34 mouse cellular contexts compared by ENCODE assay signal in the genomic region with DNA sequence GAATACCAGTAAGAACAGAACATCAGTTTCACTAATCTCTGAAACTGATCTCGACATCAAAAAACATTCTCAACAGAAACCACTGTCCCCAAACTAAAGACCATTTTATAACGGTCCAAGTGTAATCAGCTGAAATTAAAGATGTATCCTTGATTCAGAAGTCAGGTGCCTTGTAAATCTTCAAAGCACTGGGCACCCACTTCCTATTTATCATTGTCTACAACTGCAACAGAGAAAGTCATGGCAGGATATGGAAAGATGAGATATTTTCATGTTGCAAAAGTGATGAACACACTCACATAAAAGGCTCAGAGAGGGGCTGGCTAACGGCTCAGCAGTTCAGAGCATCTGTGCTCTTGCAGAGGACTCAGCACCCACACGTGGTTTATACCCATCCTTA. TPM values are rescaled to one million over a fixed set of nuclear protein-coding genes. Genes with fewer than 3 reads are reported as not detected.
DNase-seq lines count a peak whose midpoint lies in the region; ATAC-seq and TF ChIP-seq lines count a peak whose summit lies in the region.
"Had no signal": no experiment of that assay in that cellular context is flagged by ENCODE, and none has a peak within 500 bp of the region (broad histone marks: within the 10 kb centered on the region; RNA-seq: fewer than 3 reads in every experiment).

No protein-coding gene starts in this region.

- DNase-seq in intestine, embryonic 14.5 days (ENCODE audit: low spot score), result peak; percentile 36
- DNase-seq in CD4-positive helper T cell, adult 2 months (ENCODE audit: low read depth, low spot score), result peak; percentile 63
- DNase-seq in naive thymus-derived CD4-positive, alpha-beta T cell, adult 2 months (ENCODE audit: low read depth), result peak; percentile 51
- no peak for DNase-seq in left cerebral cortex, postnatal 25 days (ENCODE audit: low spot score in 2 of 2)
- no peak for DNase-seq in heart, adult 8-10 months (ENCODE audit: low spot score)
- DNase-seq: adrenal gland, postnatal 14 days; cerebellum, adult 11-12 months; cerebellum, adult 9-11 months; gastrocnemius, postnatal 25 days; heart, adult 18-20 months; kidney, adult 9 months; kidney, postnatal 10 days; layer of hippocampus, postnatal 36 days; liver, embryonic 13.5 days; lung, adult 18-20 months; lung, postnatal 10 days had no signal

- H3K4me1 ChIP-seq in intestine, embryonic 14.5 days (replicated peaks; ENCODE audit: control insufficient read depth, insufficient read depth, low read length), result peaks cover 9% of the 10 kb centered on the region
- H3K4me1 ChIP-seq in intestine, postnatal 0 days (replicated peaks; ENCODE audit: control insufficient read depth, insufficient read depth, low read length), result no peaks in the 10 kb centered on the region; the same call in none of the 2 replicates

- no peak overlapping the region for H3K4me2 ChIP-seq in intestine, embryonic 14.5 days (ENCODE audit: low read length)
- H3K4me2 ChIP-seq in intestine, postnatal 0 days (replicated peaks; ENCODE audit: low read depth), result no peak overlapping the region
- H3K4me2 ChIP-seq: embryonic facial prominence, embryonic 13.5 days; forebrain, embryonic 15.5 days; heart, embryonic 12.5 days; hindbrain, embryonic 15.5 days; limb, embryonic 15.5 days; liver, embryonic 13.5 days; neural tube, embryonic 13.5 days had no signal

- intact Hi-C loops in left cerebral cortex, postnatal 25 days (cut with DNase I), result loop anchor here (10.0 kb wide), 1 partner anchor 276 kb away; no protein-coding TSS in a partner anchor

- no peak for TF ChIP-seq CTCF in intestine, postnatal 0 days (IDR thresholded peaks at IDR 0.05; ENCODE audit: low read depth)

- H3K36me3 ChIP-seq in intestine, embryonic 14.5 days (ENCODE audit: control insufficient read depth, insufficient read depth, low read length), result peaks cover 13% of the 10 kb centered on the region; the same call in 1 of the 2 replicates
- H3K36me3 ChIP-seq in intestine, postnatal 0 days (ENCODE audit: control insufficient read depth, insufficient read depth), result no peaks in the 10 kb centered on the region; the same call in 1 of the 2 replicates
- H3K36me3 ChIP-seq: hindbrain, embryonic 15.5 days had no signal

- H3K9ac ChIP-seq in intestine, embryonic 14.5 days (ENCODE audit: low read length), result no peak overlapping the region
- no peak overlapping the region for H3K9ac ChIP-seq in intestine, postnatal 0 days (ENCODE audit: low read depth, low read length)
- H3K9ac ChIP-seq: embryonic facial prominence, embryonic 13.5 days; forebrain, embryonic 15.5 days; heart, embryonic 12.5 days; hindbrain, embryonic 15.5 days; limb, embryonic 15.5 days; liver, embryonic 13.5 days; neural tube, embryonic 13.5 days had no signal

- no peak overlapping the region for H3K27ac ChIP-seq in intestine, embryonic 14.5 days (ENCODE audit: low read depth)
- H3K27ac ChIP-seq in intestine, postnatal 0 days (ENCODE audit: low read depth, low read length), result no peak overlapping the region
- H3K27ac ChIP-seq: embryonic facial prominence, embryonic 13.5 days; forebrain, embryonic 10.5 days; forebrain, embryonic 15.5 days; hindbrain, embryonic 15.5 days; limb, embryonic 10.5 days; limb, embryonic 15.5 days; liver, embryonic 13.5 days; macrophage; midbrain, embryonic 10.5 days; neural tube, embryonic 13.5 days had no signal

- H3K9me3 ChIP-seq in intestine, embryonic 14.5 days (ENCODE audit: control insufficient read depth, low read length), result no peaks in the 10 kb centered on the region
- H3K9me3 ChIP-seq in intestine, postnatal 0 days (ENCODE audit: control insufficient read depth), result no peaks in the 10 kb centered on the region
- H3K9me3 ChIP-seq: embryonic facial prominence, embryonic 13.5 days; forebrain, embryonic 10.5 days; forebrain, embryonic 15.5 days; heart, embryonic 12.5 days; hindbrain, embryonic 15.5 days; limb, embryonic 10.5 days; limb, embryonic 15.5 days; liver, embryonic 13.5 days; midbrain, embryonic 10.5 days; neural tube, embryonic 13.5 days had no signal

- H3K27me3 ChIP-seq in intestine, embryonic 14.5 days (replicated peaks; ENCODE audit: control insufficient read depth, insufficient read depth, low read length), result no peaks in the 10 kb centered on the region
- no peaks in the 10 kb centered on the region for H3K27me3 ChIP-seq in intestine, postnatal 0 days (replicated peaks; ENCODE audit: control insufficient read depth, insufficient read depth, low read length)
- H3K27me3 ChIP-seq: CH12.LX; embryonic facial prominence, embryonic 13.5 days; forebrain, embryonic 15.5 days; heart, embryonic 12.5 days; hindbrain, embryonic 15.5 days; limb, embryonic 15.5 days; liver, embryonic 13.5 days; neural tube, embryonic 13.5 days had no signal

- no peak overlapping the region for H3K4me3 ChIP-seq in intestine, embryonic 14.5 days (ENCODE audit: low read depth, low read length)
- no peak overlapping the region for H3K4me3 ChIP-seq in intestine, postnatal 0 days (ENCODE audit: low read depth, low read length)
- H3K4me3 ChIP-seq: embryonic facial prominence, embryonic 13.5 days; forebrain, embryonic 10.5 days; forebrain, embryonic 15.5 days; heart, embryonic 12.5 days; hindbrain, embryonic 15.5 days; limb, embryonic 10.5 days; limb, embryonic 15.5 days; liver, embryonic 13.5 days; midbrain, embryonic 10.5 days; myocyte; neural tube, embryonic 13.5 days had no signal

- ATAC-seq in intestine, embryonic 14.5 days (replicated peaks; ENCODE audit: low FRiP score, low TSS enrichment, low read depth), result no peak
- no peak for ATAC-seq in intestine, postnatal 0 days
- ATAC-seq in activated CD4-positive, CD25-positive, alpha-beta regulatory T cell, adult 4 months, result peak; percentile 53
- ATAC-seq: forebrain, embryonic 15.5 days; intestine, embryonic 16.5 days; midbrain, embryonic 16.5 days had no signal

- WGBS in intestine, embryonic 14.5 days, result 81% methylated on average over 4 of the region's 4 CpGs
- 78% methylated on average over 4 of the region's 4 CpGs for WGBS in intestine, postnatal 0 days

RNA-seq across cellular contexts. Expression of a gene that starts 5.2 kb away (rescaled TPM):
- 171 and 182 TPM in 2 replicates for polyA plus RNA-seq in intestine, embryonic 14.5 days (2014; fragmentation: Nextera tagmentation; extraction: Ambion mirVana)
- polyA plus RNA-seq in intestine, postnatal 0 days (2015; fragmentation: Nextera tagmentation; extraction: Ambion mirVana), result 99.6 and 101 TPM in 2 replicates
- polyA plus RNA-seq in activated CD4-positive, CD25-positive, alpha-beta regulatory T cell, adult 4 months (2017; shearing (Covaris generic)), result 100 to 1,000 TPM; 109 to 113 TPM
- total RNA-seq in left cerebral cortex, postnatal 25 days (2021), result 10 to 100 TPM; 25.6 to 27.7 TPM
- 10 to 100 TPM; 12.7 to 15.9 (median 13.0) TPM for total RNA-seq in heart, adult 8-10 months (2022)

RNA-seq across cellular contexts. Expression of a gene that starts 13.9 kb away (rescaled TPM):
- 0.04 and 0.26 TPM in 2 replicates for polyA plus RNA-seq in intestine, embryonic 14.5 days (2014; fragmentation: Nextera tagmentation; extraction: Ambion mirVana)
- polyA plus RNA-seq in intestine, postnatal 0 days (2015; fragmentation: Nextera tagmentation; extraction: Ambion mirVana), result 0.05 and 0.13 TPM in 2 replicates
- not detected for polyA plus RNA-seq in activated CD4-positive, CD25-positive, alpha-beta regulatory T cell, adult 4 months (2017; shearing (Covaris generic))
- 10 to 100 TPM; 18.1 to 19.4 TPM for total RNA-seq in left cerebral cortex, postnatal 25 days (2021)
- total RNA-seq in heart, adult 8-10 months (2022), result not detected
- total RNA-seq: adrenal gland, postnatal 14 days; CH12.LX; gastrocnemius, adult 18-20 months; gastrocnemius, postnatal 25 days; heart, adult 18-20 months; hematopoietic stem cell, adult 5-6 weeks had no signal
- polyA plus RNA-seq: liver, embryonic 13.5 days; macrophage had no signal

RNA-seq across cellular contexts. Expression of a gene that starts 45.3 kb away (rescaled TPM):
- polyA plus RNA-seq in intestine, embryonic 14.5 days (2014; fragmentation: Nextera tagmentation; extraction: Ambion mirVana), result 3.0 and 3.5 TPM in 2 replicates
- polyA plus RNA-seq in intestine, postnatal 0 days (2015; fragmentation: Nextera tagmentation; extraction: Ambion mirVana), result 2.8 and 2.9 TPM in 2 replicates
- polyA plus RNA-seq in activated CD4-positive, CD25-positive, alpha-beta regulatory T cell, adult 4 months (2017; shearing (Covaris generic)), result under 1 TPM; 0.09 to 0.19 TPM
- total RNA-seq in left cerebral cortex, postnatal 25 days (2021), result 10 to 100 TPM; 68.7 to 72.9 TPM
- 10 to 100 TPM; 17.2 to 18.9 (median 18.1) TPM for total RNA-seq in heart, adult 8-10 months (2022)

RNA-seq across cellular contexts. Expression of a gene that starts 48.2 kb away (rescaled TPM):
- polyA plus RNA-seq in intestine, embryonic 14.5 days (2014; fragmentation: Nextera tagmentation; extraction: Ambion mirVana), result 0.93 and 1.6 TPM in 2 replicates
- polyA plus RNA-seq in intestine, postnatal 0 days (2015; fragmentation: Nextera tagmentation; extraction: Ambion mirVana), result 0.43 and 0.80 TPM in 2 replicates
- not detected for polyA plus RNA-seq in activated CD4-positive, CD25-positive, alpha-beta regulatory T cell, adult 4 months (2017; shearing (Covaris generic))
- not detected for total RNA-seq in left cerebral cortex, postnatal 25 days (2021)
- under 1 TPM in 2 of 4 experiments, not detected in 2; 0.28 to 0.47 TPM for total RNA-seq in heart, adult 8-10 months (2022)
- total RNA-seq: layer of hippocampus, postnatal 36 days had no signal
- polyA plus RNA-seq: macrophage had no signal

RNA-seq across cellular contexts. Expression of a gene that starts 54.3 kb away (rescaled TPM):
- polyA plus RNA-seq in intestine, embryonic 14.5 days (2014; fragmentation: Nextera tagmentation; extraction: Ambion mirVana), result 38.6 and 42.2 TPM in 2 replicates
- 17.6 and 18.2 TPM in 2 replicates for polyA plus RNA-seq in intestine, postnatal 0 days (2015; fragmentation: Nextera tagmentation; extraction: Ambion mirVana)
- polyA plus RNA-seq in activated CD4-positive, CD25-positive, alpha-beta regulatory T cell, adult 4 months (2017; shearing (Covaris generic)), result 10 to 100 TPM; 13.6 to 21.6 TPM
- 10 to 100 TPM; 48.1 to 50.3 TPM for total RNA-seq in left cerebral cortex, postnatal 25 days (2021)
- total RNA-seq in heart, adult 8-10 months (2022), result 1 to 10 TPM; 3.9 to 5.2 (median 4.7) TPM

Comparison
In these comparisons a context has a peak if more than half of its experiments do, and no peak if none do; other contexts are left out.
1. DNase-seq: peak in intestine, embryonic 14.5 days (single experiment), CD4-positive helper T cell, adult 2 months (single experiment) and naive thymus-derived CD4-positive, alpha-beta T cell, adult 2 months (single experiment); none in left cerebral cortex, postnatal 25 days (0 of 2) and heart, adult 8-10 months (single experiment).